Mouse (Mus musculus) heart, embryonic 15.5 days (tissue): ENCODE results near the gene Syn3. TPM values are rescaled to one million over a fixed set of nuclear protein-coding genes. Genes with fewer than 3 reads are reported as not detected.

Experiments
- ATAC-seq: fragments of 200-750 bp; cut with Nextera tagmentation; replicated peaks from 2 replicates; pipeline ENCODE4 v1.8.0; 2017; ENCODE audit warnings: low read depth, moderate TSS enrichment; ENCODE audit not compliant: insufficient number of reproducible peaks, insufficient read depth, low FRiP score
- H3K27ac ChIP-seq: fragments of 300-500 bp; sonication (generic); 2 replicates; pipeline ENCODE4 v1.5.1; 2015; ENCODE audit warnings: mild to moderate bottlenecking, inconsistent platforms
- H3K27me3 ChIP-seq: fragments of 300-500 bp; sonication (generic); 2 replicates; pipeline ENCODE4 v1.6.1; 2015; ENCODE audit warnings: inconsistent platforms
- H3K36me3 ChIP-seq: fragments of 300-500 bp; sonication (generic); 2 replicates; pipeline ENCODE4 v1.6.1; 2015; ENCODE audit warnings: mild to moderate bottlenecking, inconsistent platforms
- H3K4me1 ChIP-seq: fragments of 300-500 bp; sonication (generic); replicated peaks from 2 replicates; pipeline ENCODE4 v1.6.1; 2015; ENCODE audit warnings: inconsistent platforms
- H3K4me2 ChIP-seq: fragments of 300-500 bp; sonication (generic); 2 replicates; pipeline ENCODE4 v1.6.1; 2015; ENCODE audit warnings: inconsistent platforms, mild to moderate bottlenecking, moderate library complexity
- H3K4me3 ChIP-seq: fragments of 300-500 bp; sonication (generic); 2 replicates; pipeline ENCODE4 v1.5.1; 2015; ENCODE audit warnings: mild to moderate bottlenecking, inconsistent platforms
- H3K9ac ChIP-seq: fragments of 300-500 bp; sonication (generic); 2 replicates; pipeline ENCODE4 v1.6.1; 2015; ENCODE audit warnings: mild to moderate bottlenecking, inconsistent platforms
- H3K9me3 ChIP-seq: fragments of 300-500 bp; sonication (generic); replicated peaks from 2 replicates; pipeline ENCODE4 v1.6.1; 2016; ENCODE audit warnings: inconsistent platforms
- WGBS: fragments of 180-500 bp; shearing (Covaris S2); methylation state at CpG from one replicate; pipeline ENCODE4 v1.1.7; 2015; ENCODE audit warnings: mixed read lengths; 5-methylcytosine and 5-hydroxymethylcytosine counted together
- polyA plus RNA-seq: library from polyadenylated mRNA; unstranded; fragments of >200 nt; fragmentation: Nextera tagmentation; extraction: Ambion mirVana; gene quantifications from 2 replicates; pipeline ENCODE4 v1.2.1, GENCODE M21; 2015

Gene Syn3
- polyA plus RNA-seq, 1 experiment from 2014 or later = 0.82 TPM

DNA sequence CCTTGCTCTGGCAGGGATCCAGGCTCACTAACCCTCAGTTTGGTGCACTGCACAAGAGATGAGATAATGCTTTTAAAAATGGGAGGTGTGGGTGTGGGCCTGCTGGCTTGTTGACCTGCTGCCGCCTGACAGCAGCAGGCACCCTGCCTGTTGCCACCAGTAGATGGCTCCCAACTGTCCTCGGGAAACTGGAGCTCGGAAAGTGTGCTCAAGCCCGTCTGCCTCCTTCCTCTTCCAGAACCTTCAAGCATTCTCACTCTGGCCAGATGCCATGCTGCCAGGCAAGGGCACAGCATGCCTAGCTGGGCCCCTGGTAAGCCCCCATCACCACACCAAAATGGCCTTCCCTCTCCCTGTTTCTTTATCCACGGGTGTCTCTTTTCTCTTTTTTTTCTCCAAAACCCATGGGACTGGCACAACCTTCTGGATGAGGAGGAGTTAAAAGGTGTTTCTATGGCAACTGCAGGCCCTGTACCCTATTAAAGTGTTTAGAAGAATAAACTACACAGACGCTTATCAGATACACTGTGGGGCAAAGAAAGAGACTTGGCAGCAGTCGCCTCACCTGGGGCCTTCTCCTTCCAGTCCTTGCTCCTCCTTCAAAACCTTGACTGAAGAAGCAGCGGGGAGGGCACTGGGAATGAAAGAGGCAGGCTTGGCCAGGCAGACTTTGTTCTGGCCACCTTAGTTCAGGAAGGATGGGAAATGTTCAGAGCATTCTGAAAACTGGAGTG is 195.8 kb downstream of the Syn3 start:
- Histone ChIP-seq H3K36me3 (peaks cover 14% of the 10 kb centered on the region; the same call in 1 of the 2 replicates), H3K4me2 (peak overlapping the region; percentile 86), H3K4me3 (peak overlapping the region; percentile 69), H3K9ac (peak overlapping the region; percentile 81; the same call in 1 of the 2 replicates), H3K9me3 (no peaks in the 10 kb centered on the region), H3K4me1 (peaks cover 38% of the 10 kb centered on the region), H3K27ac (peak overlapping the region; percentile 89), H3K27me3 (no peaks in the 10 kb centered on the region)
- peak; percentile 56 for ATAC-seq
- 22% methylated on average over 8 of the region's 8 CpGs for WGBS

- Histone ChIP-seq H3K9me3 (no peaks in the 10 kb centered on the region), H3K36me3 (peaks cover 14% of the 10 kb centered on the region; the same call in 1 of the 2 replicates), H3K9ac (peak overlapping the region; percentile 81), H3K27ac (peak overlapping the region; percentile 89), H3K4me2 (peak overlapping the region; percentile 86), H3K4me1 (peaks cover 38% of the 10 kb centered on the region), H3K4me3 (peak overlapping the region; percentile 69), H3K27me3 (no peaks in the 10 kb centered on the region)
- 35% methylated on average over 4 of the region's 4 CpGs for WGBS
- no peak for ATAC-seq
Measured at GRCm38 (mm10) chr10:86302318-86302648, 196.4 kb downstream of the Syn3 start.

GRCm38 (mm10) chr10:86301593-86302317 is 196.9 kb downstream of the Syn3 start:
- WGBS = 12% methylated on average over 4 of the region's 4 CpGs
- H3K4me1 ChIP-seq = peaks cover 38% of the 10 kb centered on the region
- H3K9ac ChIP-seq = peak overlapping the region; percentile 81
- H3K27ac ChIP-seq = peak overlapping the region; percentile 89
- H3K4me2 ChIP-seq = peak overlapping the region; percentile 86
- H3K27me3 ChIP-seq = no peaks in the 10 kb centered on the region
- H3K4me3 ChIP-seq = peak overlapping the region; percentile 69
- ATAC-seq = no peak
- H3K9me3 ChIP-seq = no peaks in the 10 kb centered on the region
- H3K36me3 ChIP-seq = peaks cover 10% of the 10 kb centered on the region; the same call in 1 of the 2 replicates

DNA sequence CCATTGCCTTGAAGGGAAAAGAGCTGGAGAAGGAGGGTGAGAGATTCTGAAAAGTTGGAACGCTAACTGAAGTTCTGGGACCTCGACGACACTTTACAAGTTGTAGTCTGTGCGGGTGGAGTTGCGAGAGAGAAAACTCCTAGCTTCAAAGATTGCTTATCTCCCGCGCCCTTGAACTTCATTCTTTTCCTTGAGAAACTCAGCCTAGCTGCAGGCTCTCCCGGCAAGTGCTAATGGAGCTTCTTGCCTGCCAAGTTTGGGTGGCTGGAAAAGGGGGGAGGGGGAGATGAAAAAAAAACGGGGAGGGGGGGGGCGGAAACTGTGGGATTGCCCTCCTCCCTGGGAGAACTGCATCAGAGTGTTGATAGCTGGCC is 197.6 kb downstream of the Syn3 start:
- no peaks in the 10 kb centered on the region for H3K27me3 ChIP-seq
- H3K9ac ChIP-seq = peak overlapping the region; percentile 81
- H3K9me3 ChIP-seq = no peaks in the 10 kb centered on the region
- ATAC-seq = no peak
- peak overlapping the region; percentile 89 for H3K27ac ChIP-seq
- H3K4me3 ChIP-seq = peak overlapping the region; percentile 69
- 0 out of 2 replicates have a peak, but pooled peaks cover 5% of the 10 kb centered on the region for H3K36me3 ChIP-seq
- H3K4me1 ChIP-seq = peaks cover 36% of the 10 kb centered on the region
- WGBS = 2% methylated on average over 10 of the region's 10 CpGs
- H3K4me2 ChIP-seq = peak overlapping the region; percentile 86

DNA sequence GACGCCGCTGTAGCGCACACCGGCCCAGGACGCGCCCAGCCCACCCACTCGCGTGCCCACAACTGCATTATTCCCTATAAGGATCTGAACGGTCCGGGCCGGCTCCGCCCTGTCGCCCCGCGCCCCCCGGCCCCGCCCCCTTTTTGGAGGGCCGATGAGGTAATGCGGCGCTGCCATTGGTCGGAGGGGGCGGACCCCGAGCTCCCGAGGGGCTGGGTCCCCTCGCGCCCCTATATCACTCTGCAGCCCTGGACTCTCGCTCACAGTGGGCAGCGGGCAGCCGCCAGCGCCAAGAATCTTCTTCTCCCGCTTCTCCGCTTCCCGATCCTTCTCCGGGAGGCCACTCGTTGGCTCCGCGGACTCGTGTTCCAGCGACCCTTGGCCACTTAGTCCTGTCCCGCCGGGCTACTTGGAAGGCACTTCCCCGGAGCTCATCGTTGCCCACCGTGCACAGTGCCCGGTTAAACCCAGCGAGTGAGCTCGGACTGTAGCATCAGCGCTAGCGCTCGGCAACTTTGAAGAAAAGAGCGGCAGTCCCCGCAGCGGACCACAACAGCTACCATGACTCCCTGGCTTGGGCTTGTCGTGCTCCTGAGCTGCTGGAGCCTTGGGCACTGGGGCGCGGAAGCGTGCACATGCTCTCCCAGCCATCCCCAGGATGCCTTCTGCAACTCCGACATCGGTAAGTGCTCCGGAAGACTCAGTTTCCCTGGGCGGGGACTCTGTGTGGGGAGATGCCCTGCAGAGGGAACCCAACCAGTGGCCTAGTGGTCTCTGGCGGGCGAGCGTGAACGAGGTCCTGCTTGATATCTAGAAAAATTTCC is 198.2 kb downstream of the Syn3 start, which contains the start of gene Timp3:
TSS of gene Timp3 (plus strand) at position 80 of the 824 bp plus-strand sequence.
- Histone ChIP-seq H3K4me1 (peaks cover 42% of the 10 kb centered on the region), H3K27me3 (no peaks in the 10 kb centered on the region), H3K27ac (peak within 1 kb of the TSS; percentile 89), H3K4me3 (peak within 1 kb of the TSS; percentile 69), H3K36me3 (no peaks in the 10 kb centered on the region), H3K4me2 (peak within 1 kb of the TSS; percentile 86), H3K9me3 (no peaks in the 10 kb centered on the region), H3K9ac (peak within 1 kb of the TSS; percentile 81)
- WGBS = under 1% methylated on average over 55 of the region's 65 CpGs
- peak; percentile 87 for ATAC-seq

DNA sequence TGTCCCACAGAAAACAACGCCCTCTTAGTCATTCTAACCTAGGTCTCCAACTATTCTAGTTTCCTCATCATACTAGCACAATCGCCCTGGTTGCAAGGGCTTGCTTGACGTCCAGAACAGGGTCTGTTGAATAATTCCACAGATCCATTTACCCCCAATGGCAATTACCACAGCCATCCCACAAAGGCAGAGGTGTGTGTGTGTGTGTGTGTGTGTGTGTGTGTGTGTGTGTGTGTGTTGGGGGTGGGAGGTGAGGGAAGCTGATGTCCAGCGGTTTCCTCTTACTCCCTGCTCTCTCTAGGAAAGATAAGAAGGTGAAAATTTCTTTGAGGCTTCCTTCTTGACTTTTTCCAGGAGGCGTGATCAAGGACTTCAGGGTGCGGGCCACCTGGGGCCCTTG is 198.9 kb downstream of the Syn3 start:
- peak overlapping the region; percentile 89 for H3K27ac ChIP-seq
- H3K36me3 ChIP-seq = no peaks in the 10 kb centered on the region
- no peaks in the 10 kb centered on the region for H3K9me3 ChIP-seq
- H3K4me3 ChIP-seq = peak overlapping the region; percentile 69
- peaks cover 41% of the 10 kb centered on the region for H3K4me1 ChIP-seq
- H3K9ac ChIP-seq = peak overlapping the region; percentile 81; the same call in 1 of the 2 replicates
- 45% methylated on average over 6 of the region's 6 CpGs for WGBS
- no peak for ATAC-seq
- H3K27me3 ChIP-seq = no peaks in the 10 kb centered on the region
- peak overlapping the region; percentile 86 for H3K4me2 ChIP-seq

DNA sequence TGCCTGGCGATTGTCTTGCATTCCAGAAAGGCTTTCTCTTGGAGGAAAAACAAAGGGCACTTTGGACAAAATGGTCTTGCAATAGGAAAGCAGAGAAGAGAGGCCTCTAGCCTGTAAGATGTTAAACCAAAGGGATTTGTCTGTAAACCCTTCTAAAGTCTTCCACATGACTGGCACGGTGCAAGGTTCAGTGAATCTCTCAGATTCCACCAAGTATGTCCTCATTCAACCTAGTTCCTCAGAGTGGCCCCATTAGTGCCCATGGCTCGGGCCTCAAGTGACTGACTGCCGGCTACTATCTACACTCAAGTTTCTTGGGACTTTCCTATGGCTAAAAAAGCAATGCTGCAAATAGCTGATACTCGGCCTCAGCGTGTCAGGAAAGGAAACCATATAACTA is 200.4 kb downstream of the Syn3 start:
- H3K9ac ChIP-seq = no peak overlapping the region
- 65% methylated on average over 6 of the region's 6 CpGs for WGBS
- no peaks in the 10 kb centered on the region for H3K36me3 ChIP-seq
- no peaks in the 10 kb centered on the region; the same call in 1 of the 2 replicates for H3K27me3 ChIP-seq
- H3K4me1 ChIP-seq = peaks cover 29% of the 10 kb centered on the region
- H3K27ac ChIP-seq = no peak overlapping the region
- H3K4me3 ChIP-seq = no peak overlapping the region
- ATAC-seq = no peak
- no peaks in the 10 kb centered on the region for H3K9me3 ChIP-seq
- H3K4me2 ChIP-seq = no peak overlapping the region

DNA sequence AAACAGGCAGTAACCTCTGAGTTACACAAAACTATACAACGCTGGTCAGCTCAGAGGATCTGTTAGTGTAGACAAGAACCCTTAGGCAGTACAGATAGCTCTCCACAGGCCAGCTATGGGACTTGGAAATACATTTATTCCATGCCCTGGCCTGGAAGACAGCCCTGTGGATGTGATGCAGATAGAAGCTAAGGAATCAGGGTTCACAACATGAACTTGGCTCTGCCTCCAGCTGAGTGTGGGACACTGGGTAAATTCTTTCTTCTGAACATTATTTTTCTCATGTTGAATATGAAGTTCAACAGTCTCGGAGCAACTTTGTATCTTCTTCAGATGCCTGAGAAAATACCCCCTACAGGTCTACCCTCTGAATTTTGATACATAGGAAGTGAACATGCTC is 201.4 kb downstream of the Syn3 start:
- H3K4me2 ChIP-seq = no peak overlapping the region
- no peak for ATAC-seq
- H3K9ac ChIP-seq = no peak overlapping the region
- no peaks in the 10 kb centered on the region; the same call in 1 of the 2 replicates for H3K27me3 ChIP-seq
- WGBS = 82% methylated on average over 2 of the region's 2 CpGs
- H3K4me3 ChIP-seq = no peak overlapping the region
- no peak overlapping the region for H3K27ac ChIP-seq
- H3K9me3 ChIP-seq = no peaks in the 10 kb centered on the region
- peaks cover 21% of the 10 kb centered on the region for H3K4me1 ChIP-seq
- H3K36me3 ChIP-seq = no peaks in the 10 kb centered on the region

- Histone ChIP-seq H3K4me2 (peak overlapping the region; percentile 66), H3K27ac (no peak overlapping the region), H3K4me1 (peaks cover 13% of the 10 kb centered on the region), H3K4me3 (peak overlapping the region; percentile 30), H3K9me3 (no peaks in the 10 kb centered on the region), H3K36me3 (no peaks in the 10 kb centered on the region), H3K9ac (peak overlapping the region; percentile 60), H3K27me3 (no peaks in the 10 kb centered on the region; the same call in 1 of the 2 replicates)
- WGBS = 4% methylated on average over 14 of the region's 14 CpGs
- ATAC-seq = 0 out of 2 replicates have a peak, but pooled peaks have one; percentile 23
Measured at GRCm38 (mm10) chr10:86296111-86296510, 202.6 kb downstream of the Syn3 start.

- H3K36me3 ChIP-seq = no peaks in the 10 kb centered on the region
- 28% methylated on average over 13 of the region's 13 CpGs for WGBS
- peak overlapping the region; percentile 60 for H3K9ac ChIP-seq
- no peaks in the 10 kb centered on the region; the same call in 1 of the 2 replicates for H3K27me3 ChIP-seq
- H3K4me2 ChIP-seq = peak overlapping the region; percentile 66
- no peak overlapping the region for H3K27ac ChIP-seq
- peak overlapping the region; percentile 30 for H3K4me3 ChIP-seq
- H3K9me3 ChIP-seq = no peaks in the 10 kb centered on the region
- H3K4me1 ChIP-seq = peaks cover 13% of the 10 kb centered on the region
- no peak for ATAC-seq
Measured at GRCm38 (mm10) chr10:86295454-86296098, 203.1 kb downstream of the Syn3 start.
